Mouse (Mus musculus) heart, postnatal 25 days (tissue): ENCODE results near the gene Shld1. TPM values are rescaled to one million over a fixed set of nuclear protein-coding genes. Genes with fewer than 3 reads are reported as not detected.

ENCODE experiments used
- DNase-seq: peaks from one replicate; pipeline ENCODE4 v3.0.0; 2022; ENCODE audit warnings: low spot score
- intact Hi-C: fragments of 180-260 bp; cut with DNase I; formaldehyde crosslinking; loops from one replicate; pipeline ENCODE4 v1.15.1; 2025
- total RNA-seq, 2 experiments: library from RNA; stranded (reverse); gene quantifications; 2 replicates each; pipeline ENCODE4 v1.2.3; 2021

Shld1 gene
- total RNA-seq, 2 experiments from 2014 or later, result 41.5 to 55.2 TPM

DNA sequence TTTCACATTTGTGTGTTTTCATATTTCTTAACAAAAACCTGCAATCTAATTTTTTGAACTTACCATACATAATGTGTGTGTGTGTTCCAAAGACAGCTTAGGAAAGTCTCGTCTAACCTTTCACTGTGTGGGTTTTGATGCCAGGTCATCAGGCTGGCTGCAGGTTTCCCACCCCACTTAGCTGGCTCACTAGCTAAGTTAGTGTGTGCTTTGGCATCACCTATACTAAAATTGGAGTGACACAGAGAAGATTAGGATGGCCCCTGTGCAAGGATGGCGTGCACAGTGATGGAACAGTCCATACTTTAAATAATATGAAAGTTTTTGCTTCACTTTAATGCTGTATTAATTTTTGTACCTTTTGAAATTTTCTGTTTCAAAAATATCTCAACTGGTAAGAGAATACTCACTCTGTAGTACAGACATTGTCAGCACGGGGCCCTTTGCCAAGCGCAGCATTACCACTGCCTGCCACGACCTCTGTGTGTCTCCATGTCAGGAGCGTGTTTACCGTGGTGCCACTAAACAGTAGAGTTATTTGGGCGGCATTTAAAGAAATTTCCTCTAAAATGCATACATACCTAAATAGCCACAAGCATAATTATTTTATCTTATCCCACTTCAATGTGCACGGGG is 30.3 kb downstream of the Shld1 start:
- no peak for DNase-seq
- intact Hi-C loops, result loop anchor here (5.0 kb wide), 1 partner anchor 200 kb away; no protein-coding TSS in a partner anchor

DNA sequence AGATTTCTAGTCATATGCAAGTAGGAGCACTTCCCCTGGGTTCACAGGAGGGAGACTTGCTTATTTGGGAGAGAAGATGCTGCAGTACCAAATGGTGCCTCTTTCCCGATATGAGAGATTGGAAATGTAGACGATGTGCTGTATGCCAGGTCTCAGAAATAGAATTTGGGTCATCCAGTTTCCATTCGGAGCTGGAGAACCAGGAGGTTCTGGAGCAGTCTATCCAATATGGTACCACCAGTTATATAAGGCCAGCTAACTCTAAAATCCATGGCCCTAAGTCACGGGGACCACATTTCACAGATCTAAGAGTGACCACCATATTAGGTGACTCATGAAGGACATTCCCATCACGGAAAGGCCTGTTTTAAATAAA is 30.8 kb downstream of the Shld1 start:
- intact Hi-C loops, result loop anchor here (5.0 kb wide), 1 partner anchor 200 kb away; no protein-coding TSS in a partner anchor
- DNase-seq, result no peak

DNA sequence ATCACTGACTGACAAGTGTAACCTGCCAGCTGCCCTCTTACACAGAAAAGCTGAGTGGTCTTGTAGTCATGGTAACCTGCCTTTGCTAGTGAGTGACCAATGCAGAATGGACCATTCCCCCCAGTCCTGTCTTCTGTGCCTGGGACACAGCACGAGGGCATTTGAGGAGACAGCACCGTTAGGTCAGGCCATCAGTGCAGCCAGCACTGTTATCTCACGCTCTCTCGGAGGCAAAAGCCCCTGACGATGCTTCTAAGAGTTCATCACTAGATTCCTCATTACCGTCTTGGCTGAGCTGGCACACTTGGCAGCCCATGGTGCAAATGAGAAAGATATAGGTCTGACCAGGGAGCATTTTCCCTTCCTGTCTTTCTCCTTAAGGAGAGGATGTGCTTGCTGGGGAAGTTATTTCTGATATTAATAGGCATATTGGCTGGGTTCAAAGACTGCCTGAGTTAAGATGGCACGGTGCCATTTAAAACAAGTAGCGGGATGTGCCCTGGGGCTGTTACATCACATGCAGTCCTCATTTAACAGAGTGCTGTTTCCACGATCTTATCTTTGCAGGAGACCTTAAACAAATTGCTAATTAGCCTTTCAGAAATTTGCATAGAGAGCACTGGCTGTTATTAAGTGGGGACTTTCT is 34.3 kb downstream of the Shld1 start:
- DNase-seq, result no peak
- intact Hi-C loops, result no loop called here

DNA sequence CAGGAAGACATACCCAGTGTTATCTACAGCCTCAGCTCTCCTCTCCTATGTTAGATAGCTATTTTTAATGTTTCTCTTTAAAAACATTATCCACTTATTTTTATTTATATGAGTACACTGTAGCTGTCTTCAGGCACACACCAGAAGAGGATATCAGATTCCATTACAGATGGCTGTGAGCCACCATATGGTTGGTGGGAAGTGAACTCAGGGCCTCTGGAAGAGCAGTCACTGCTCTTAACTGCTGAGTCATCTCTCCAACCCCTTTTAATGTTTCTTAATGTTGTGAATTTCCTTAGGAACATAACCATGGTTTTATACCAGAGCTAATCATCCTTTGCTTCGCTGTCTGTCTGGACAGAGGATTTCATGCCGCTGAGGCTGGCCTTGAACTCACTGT is 35.1 kb downstream of the Shld1 start:
- no peak for DNase-seq
- intact Hi-C loops, result no loop called here

DNA sequence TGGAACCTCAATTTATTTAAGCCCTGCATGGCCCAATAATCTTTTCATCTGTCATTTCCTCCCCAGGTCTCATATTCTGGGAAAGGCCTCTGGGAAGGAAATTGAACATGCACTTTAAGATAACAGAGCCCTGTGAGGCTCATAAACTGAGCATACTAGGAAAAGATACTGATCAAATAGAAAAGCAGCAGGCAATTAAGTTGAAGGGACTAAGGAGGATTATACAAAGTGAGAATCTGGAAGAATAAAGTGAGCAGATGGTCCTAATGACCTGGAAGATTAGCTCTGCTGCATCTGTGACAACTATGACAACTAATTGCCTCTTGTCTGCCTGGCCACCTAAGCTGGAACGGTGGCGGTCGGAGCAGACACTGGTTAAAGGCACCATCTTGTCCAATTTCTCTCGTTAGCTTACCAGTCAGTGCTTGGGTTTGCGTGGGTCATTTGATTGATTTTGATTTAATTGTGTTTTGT is 37.3 kb downstream of the Shld1 start:
- DNase-seq, result no peak
- intact Hi-C loops, result no loop called here

DNA sequence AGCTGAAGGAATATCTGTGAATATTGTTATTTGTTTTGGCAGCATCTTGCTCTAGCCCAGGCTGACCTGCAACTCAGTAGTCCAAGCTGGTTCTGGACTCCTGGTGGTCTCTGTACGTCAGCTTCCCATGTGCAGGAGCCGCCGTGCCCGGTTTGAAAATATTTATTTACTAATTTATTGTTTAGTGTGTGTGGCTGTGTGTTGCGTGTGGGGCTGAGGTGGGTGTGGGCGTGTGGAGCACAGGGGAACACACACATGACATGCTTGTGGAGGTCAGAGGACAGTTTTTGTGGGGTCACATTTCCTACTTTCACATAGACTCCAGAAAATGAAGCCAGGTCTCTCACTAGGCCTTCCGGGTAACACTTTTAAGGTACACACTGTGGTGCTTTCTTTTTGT is 37.8 kb downstream of the Shld1 start:
- DNase-seq, result no peak
- intact Hi-C loops, result no loop called here

DNA sequence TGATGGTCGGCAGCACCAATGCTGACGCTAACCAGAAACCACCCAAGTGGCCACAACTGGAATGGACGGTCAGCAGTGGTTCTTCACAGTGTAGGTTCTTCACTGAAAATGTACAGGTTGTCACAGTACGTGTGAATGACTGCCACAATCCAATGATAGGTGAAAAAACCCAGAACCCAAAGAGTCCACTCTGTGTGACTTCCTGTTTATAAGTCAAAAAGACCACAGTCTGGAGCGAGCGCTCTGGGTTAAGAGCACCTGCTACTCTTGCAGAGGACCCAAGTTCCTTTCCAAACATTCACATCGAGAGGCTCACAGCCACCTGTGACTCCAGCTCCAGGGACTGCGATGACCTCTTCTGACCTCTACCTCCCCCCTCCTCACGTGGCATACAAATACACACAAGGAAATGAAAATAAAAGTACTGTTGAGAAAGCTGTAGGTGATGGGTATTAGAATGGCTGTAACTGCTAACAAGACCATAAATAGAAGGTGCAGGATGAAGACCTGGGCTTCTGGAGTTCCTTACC is 38.7 kb downstream of the Shld1 start:
- DNase-seq, result no peak
- intact Hi-C loops, result no loop called here

DNA sequence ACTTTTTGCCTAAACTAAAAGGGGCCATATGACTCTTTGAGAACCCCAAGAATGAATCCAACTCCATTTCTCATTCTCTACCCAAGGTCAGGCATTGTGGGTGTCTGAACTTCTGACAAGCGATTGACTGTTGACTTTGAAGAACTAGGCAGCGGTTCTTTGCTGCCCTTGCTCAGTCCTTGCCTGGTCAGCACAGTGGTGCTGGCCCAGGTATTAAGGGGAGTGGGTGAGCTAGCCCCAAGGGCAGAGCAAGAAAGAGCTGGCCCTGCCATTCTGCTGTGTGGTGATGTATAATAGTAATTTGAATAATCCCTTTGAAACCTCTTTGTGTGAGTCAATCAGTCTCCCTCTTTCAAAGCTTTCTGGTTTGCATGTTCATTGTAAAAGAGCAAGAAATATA is 39.4 kb downstream of the Shld1 start:
- intact Hi-C loops, result no loop called here
- DNase-seq, result no peak

DNA sequence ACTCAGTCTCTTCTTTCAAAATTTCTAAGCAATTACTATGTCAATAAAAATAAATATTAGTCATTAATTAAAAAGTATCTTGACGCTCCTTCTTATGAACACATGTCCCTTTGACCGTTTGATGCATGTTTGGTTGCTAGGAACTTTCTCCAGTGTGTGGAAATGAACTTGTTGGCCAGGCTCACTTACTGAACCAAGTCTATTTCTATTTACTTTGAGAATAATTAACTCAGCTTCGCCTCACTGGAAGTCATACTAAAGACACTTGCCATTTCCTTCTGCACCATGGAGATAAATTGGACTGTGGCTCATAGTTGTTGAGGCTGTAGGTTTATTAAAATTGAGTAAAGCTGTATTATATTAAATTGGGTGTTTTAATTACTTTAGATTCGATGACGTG is 46.2 kb downstream of the Shld1 start:
- intact Hi-C loops, result no loop called here
- DNase-seq, result no peak

DNA sequence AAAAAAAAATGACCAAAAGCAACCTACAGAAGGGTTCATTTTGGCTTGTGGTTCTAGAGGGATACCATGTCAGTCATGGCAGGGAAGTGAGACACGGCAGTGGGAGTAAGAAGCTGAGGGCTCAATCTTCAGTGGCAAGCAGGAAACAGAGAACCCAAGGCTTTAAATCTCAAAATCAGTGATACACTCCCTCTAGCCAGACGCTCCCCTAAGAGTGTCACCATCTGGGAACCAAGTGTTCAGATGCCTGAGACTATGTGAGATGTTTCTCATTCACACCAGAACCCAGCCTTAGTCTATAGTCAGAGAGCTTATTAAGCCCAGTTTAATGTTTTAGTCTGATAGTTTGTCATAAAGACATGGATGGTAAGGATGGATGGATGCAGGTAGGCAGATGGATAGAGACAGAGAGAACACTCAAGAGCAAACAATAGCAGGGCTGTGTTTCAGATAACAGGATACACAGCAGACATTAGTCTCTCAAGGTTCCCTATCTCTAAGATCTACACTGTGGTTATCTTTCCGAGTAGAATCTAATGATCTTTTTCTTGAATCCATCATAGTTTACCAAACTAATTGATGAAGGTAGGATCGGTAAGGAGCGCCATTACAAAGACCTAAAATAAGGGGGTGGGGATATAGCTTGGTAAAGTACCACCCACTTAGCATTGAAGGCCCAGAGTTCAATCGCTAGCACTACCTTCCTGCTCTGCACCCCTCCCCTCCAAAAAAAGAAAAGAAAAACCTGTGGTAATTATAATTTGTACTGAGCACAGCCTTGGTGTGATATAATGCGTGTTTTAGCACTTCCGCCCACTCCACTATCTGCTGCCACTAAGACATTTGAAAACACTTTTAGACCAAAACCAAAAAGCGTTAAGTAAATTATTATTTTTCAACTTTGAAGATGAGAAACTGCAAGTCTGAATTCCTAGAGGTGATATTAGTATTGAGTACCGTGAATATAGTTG is 47.2 kb downstream of the Shld1 start:
- intact Hi-C loops, result no loop called here
- DNase-seq, result no peak

DNA sequence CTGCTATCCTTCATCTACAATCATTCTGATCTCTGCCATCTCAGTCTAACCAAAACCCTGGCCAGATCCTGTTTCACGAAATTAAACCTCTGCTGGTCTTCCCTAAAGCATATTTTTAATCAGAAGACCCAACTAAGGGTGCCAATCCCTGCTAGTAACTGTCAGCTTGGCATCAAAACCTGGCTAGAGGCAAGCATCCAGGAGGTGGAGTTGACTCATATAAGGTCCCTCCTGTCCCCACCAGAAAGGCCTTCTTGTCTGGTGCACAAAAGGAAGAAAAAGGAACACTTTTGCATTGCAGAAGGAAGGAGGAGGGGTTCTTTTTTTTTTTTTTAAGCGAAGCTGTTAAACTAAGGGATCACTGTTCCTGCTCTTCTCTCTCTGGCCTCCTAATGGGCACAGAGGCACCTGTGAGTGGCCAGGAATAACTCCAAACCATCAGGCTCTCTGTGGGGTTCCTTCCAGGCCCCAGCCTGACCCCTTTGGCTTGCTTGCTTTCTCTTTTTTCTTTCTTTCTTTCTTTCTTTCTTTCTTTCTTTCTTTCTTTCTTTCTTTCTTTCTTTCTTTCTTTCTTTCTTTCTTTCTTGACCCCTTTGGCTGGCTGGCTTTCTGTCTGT is 52.2 kb downstream of the Shld1 start:
- no peak for DNase-seq
- intact Hi-C loops, result no loop called here

DNA sequence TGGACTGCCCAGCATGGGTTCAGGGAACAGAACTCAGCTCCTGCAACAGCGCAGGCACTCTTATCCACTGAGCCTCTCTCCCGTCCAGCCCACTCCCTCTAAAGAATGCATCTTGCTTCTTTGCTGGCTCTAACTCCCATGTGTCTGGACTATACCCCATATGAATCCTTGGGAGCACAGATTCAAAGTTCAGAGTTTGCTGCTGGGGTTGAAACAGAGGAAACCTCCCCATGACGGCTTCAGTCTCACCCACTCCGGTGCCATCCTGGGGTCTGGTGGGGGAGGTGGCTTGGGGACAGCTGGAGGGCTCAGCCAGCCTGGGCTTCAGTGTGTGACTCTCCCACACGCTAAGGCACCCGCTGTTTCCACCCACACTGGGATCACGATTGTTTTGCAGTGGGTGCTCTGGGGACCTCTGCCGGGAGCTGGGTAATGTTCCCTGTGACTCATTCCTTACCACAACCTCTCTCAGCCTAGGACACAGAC is 55.2 kb downstream of the Shld1 start:
- intact Hi-C loops, result no loop called here
- DNase-seq, result no peak

DNA sequence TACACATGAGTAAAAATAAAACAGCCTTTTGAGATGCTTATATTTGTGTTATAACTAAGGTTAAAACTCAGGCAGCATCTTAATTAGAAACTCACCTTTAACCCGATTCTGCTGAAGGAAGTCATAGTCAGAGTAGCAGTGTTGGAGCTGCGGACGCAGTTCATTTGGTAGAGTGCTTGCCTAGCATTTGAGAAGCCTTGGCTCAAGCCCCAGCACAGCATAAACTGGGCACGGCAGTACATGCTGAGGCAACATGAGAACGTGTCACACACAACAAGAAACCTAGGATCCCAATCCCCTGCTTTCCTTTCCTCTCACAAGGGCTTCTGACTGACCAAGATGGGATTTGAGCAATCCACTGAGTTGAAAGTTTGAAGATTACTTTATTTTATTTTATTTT is 58.1 kb downstream of the Shld1 start:
- no peak for DNase-seq
- intact Hi-C loops, result no loop called here

DNA sequence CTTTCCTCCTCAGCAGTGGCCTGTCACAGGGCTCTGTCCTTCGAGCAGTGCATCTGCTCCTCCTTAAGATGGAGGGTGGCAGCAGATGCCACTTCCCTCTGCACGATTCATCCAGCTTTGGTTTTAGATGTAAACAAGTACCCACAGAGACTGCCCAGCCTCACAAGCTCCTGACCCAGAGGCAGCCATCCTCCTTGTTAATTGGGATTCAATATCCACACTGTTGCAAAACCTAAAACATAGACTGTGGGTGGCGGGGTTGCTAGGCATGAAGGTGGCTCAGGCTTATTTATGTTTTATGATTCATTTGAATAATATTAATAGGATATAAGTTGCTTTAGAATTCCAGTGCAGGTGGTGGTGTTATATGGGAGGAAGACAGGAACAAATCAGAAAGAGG is 59.4 kb downstream of the Shld1 start:
- intact Hi-C loops, result no loop called here

DNA sequence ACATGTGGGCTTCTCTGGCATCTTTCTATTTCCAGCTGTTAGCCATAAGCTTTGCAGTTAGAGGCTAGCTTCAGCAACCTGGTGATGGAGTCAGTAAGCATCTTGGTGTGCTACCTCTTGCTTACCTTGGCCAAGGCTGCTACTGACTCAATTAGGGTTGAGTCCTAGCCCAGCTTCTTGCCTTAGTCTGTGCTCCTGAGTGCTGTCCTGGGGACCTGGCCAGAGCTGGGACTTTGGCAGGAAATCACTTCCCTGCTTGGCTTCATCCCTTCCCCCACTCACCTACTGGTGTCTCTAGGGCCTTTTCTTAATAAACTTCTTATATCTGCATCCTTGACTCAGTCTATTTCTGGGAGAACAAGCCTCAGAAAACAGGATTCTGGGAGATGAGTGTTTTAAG is 64.0 kb downstream of the Shld1 start:
- no peak for DNase-seq
- intact Hi-C loops, result no loop called here

More for the DNA sequence above, 59.4 kb downstream of the Shld1 start:
- DNase-seq, result no peak

DNA sequence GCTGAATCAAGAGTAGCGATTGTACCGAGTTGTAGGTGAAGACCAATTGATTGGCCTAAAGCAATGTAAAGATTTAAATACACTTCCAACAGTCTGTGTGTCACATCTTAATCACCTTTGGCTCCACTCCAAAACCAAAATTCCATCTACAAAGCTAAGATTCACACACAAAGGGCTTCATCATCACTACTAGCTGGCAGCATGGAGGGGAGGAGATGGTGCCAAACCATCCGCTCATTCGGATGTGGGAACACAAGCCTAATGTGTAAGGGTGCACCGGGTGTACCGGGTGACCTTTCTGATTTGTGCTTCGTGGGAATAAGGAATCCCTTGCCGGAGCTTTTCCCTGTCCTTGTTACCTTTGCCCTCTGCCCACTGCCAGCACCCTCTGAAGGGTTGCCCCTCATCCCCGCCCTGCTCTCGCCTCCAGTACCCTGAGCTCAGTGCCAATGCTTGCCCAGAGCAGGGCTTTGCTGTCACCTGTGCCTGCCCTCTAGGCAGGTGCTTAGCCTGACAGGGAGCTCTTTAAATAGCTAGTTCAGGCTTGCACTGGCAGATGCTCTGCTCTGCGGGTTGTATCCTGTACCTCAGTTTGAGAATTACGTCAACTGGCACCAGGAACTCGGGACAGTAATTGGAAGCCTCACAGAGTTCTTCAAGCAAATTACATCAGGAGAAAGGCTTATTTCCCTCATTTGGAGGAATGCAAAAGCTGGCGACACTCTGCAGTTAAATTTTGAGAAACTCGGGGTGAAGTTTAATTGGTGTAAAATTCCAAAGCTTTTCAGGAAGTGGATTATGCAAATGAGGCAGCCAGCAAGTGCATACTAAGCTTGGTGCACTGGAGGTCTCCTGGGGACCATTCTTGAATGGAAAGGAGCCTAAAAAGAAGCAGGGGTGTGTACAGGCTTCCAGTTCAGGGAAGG is 64.7 kb downstream of the Shld1 start:
- DNase-seq, result no peak
- intact Hi-C loops, result no loop called here

DNA sequence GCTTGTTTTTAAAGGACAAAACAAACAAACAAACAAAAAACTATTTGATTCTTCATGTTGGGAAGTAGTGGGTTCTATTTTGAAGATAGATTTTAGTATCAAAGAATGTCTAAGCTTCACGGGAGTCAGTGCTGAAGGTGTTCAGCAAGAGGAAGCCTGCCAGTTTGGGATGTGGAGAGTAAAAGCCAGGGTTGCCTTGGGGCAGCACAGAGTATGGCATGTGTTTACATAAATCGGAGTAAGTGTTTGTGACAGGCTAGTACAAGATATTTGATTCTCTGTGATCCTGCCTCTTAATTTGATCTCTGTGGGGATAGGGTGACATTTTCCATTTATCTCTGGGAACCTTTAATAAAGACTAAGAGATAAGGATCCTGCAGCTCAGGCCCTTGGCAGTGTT is 65.7 kb downstream of the Shld1 start:
- intact Hi-C loops, result no loop called here
- DNase-seq, result no peak

DNA sequence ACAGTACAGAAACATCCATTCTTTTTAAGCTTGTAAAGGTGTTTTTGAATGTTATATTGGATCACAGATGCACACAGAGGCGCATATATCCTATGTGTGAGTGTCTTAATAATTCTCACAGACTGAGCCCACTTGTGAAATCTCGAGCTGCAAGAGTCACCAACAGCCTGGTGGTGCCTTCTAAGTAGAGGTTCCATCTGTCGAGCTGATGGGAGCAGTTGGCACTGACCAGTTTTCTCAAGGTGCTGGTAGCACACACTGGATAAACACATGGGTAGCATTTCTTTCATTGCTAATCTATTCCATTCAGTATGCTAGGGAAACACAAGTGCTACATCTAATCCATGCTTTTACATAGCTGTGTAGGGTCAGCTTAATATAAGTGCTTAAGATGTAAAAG is 66.4 kb downstream of the Shld1 start:
- intact Hi-C loops, result no loop called here
- no peak for DNase-seq

DNA sequence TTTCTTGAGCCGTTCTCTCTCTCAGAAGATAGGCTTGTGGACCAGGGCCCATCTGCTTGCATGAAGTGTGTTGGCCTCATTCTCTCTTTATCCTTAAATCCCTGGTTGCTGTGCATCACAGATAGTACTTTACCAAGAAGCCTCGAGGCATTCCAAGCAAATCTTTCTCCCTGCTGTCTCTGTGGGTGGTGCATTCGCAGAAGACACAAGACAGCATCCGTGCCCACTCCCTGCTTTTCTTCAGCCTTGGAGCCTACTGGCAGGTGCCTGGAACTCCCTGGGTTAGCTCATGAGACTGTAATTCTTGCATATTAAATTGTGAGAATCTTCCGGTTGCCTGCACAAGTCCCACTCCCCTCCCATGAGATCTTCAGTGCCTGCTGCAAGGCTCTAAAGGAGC is 71.2 kb downstream of the Shld1 start:
- intact Hi-C loops, result no loop called here
- no peak for DNase-seq
